Mouse (Mus musculus): ENCODE data around the gene Farsb. TPM values are rescaled to one million over a fixed set of nuclear protein-coding genes. Genes with fewer than 3 reads are reported as not detected.

The Farsb gene
- polyA plus RNA-seq, 1 experiment from 2014 or later, result 149 TPM

DNA sequence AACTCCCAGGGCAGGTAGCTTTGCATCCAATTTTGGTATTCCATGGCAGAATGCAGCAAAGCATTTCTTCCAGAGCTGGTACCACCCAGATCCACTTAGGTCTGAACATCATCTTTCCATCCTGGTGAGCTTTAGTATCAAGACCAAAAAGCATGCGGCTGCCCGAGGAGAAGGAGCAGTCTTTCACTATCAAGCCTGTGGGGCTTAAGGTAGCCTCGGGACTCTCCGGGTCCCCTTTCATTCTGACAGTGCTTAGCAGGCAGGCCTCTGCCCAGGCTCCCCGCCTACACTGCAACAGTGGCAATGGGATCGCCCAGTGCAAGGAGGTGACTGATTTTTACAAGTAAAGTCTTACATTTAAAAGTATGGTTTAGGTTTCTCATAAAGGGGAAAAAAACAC, 36.2 kb downstream of the Farsb start:
- H3K36me3 ChIP-seq (ENCODE audit: control insufficient read depth, insufficient read depth, low read length), result no peaks in the 10 kb centered on the region
- H3K4me3 ChIP-seq (ENCODE audit: low read depth, low read length), result no peak overlapping the region
- no peaks in the 10 kb centered on the region for H3K4me1 ChIP-seq (ENCODE audit: control insufficient read depth, insufficient read depth, low read length)
- no peaks in the 10 kb centered on the region for H3K9me3 ChIP-seq (ENCODE audit: control insufficient read depth, low read length)
- H3K9ac ChIP-seq (ENCODE audit: low read length), result no peak overlapping the region
- H3K27ac ChIP-seq (ENCODE audit: low read depth, low read length), result no peak overlapping the region
- DNase-seq (ENCODE audit: low spot score) (no peak), ATAC-seq (ENCODE audit: insufficient read depth, low FRiP score, low TSS enrichment) (no peak)
- WGBS, result 92% methylated on average over 6 of the region's 6 CpGs
- H3K27me3 ChIP-seq (ENCODE audit: control insufficient read depth, insufficient read depth, low read length), result no peaks in the 10 kb centered on the region
- H3K4me2 ChIP-seq (ENCODE audit: low read depth), result no peak overlapping the region

GRCm38 (mm10) chr1:78451070-78451854, 37.4 kb downstream of the Farsb start:
- no peak for DNase-seq (ENCODE audit: low spot score)

DNA sequence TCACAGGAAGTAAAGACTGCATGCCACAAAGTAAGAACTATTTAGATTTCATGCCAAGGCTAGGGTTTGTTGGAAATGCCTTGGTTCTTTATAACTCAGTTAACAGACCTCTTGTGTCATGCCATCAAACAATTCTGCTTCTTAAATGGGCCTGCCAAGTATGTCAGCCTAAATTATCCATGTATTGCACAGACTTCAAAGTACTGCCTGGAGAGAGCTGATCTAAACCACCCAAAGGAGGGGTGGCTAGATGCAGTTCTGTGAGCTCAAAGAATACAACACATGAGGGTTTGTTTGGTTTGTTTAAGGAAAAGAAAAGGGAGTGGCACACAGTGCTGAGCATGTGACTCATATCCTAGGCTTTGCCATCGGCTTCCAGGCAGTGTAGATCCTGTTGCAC, 40.6 kb downstream of the Farsb start:
- no peaks in the 10 kb centered on the region for H3K9me3 ChIP-seq (ENCODE audit: control insufficient read depth, low read length)
- H3K27me3 ChIP-seq (ENCODE audit: control insufficient read depth, insufficient read depth, low read length), result no peaks in the 10 kb centered on the region
- H3K4me3 ChIP-seq (ENCODE audit: low read depth, low read length), result no peak overlapping the region
- H3K36me3 ChIP-seq (ENCODE audit: control insufficient read depth, insufficient read depth, low read length), result peaks cover 2% of the 10 kb centered on the region; the same call in 1 of the 2 replicates
- ATAC-seq (ENCODE audit: insufficient read depth, low FRiP score, low TSS enrichment), result no peak
- DNase-seq (ENCODE audit: low spot score), result no peak
- no peaks in the 10 kb centered on the region for H3K4me1 ChIP-seq (ENCODE audit: control insufficient read depth, insufficient read depth, low read length)
- H3K27ac ChIP-seq (ENCODE audit: low read depth, low read length), result no peak overlapping the region
- WGBS, result 74% methylated on average over 1 of the region's 1 CpGs
- H3K9ac ChIP-seq (ENCODE audit: low read length), result no peak overlapping the region
- H3K4me2 ChIP-seq (ENCODE audit: low read depth), result no peak overlapping the region

More at GRCm38 (mm10) chr1:78451070-78451854, 37.4 kb downstream of the Farsb start:
- Histone ChIP-seq H3K4me2 (ENCODE audit: low read depth) (no peak overlapping the region), H3K36me3 (ENCODE audit: control insufficient read depth, insufficient read depth, low read length) (no peaks in the 10 kb centered on the region), H3K27me3 (ENCODE audit: control insufficient read depth, insufficient read depth, low read length) (no peaks in the 10 kb centered on the region), H3K4me1 (ENCODE audit: control insufficient read depth, insufficient read depth, low read length) (no peaks in the 10 kb centered on the region), H3K4me3 (ENCODE audit: low read depth, low read length) (no peak overlapping the region), H3K9me3 (ENCODE audit: control insufficient read depth, low read length) (no peaks in the 10 kb centered on the region), H3K27ac (ENCODE audit: low read depth, low read length) (no peak overlapping the region), H3K9ac (ENCODE audit: low read length) (no peak overlapping the region)
- no peak for ATAC-seq (ENCODE audit: insufficient read depth, low FRiP score, low TSS enrichment)
- 73% methylated on average over 12 of the region's 12 CpGs for WGBS

DNA sequence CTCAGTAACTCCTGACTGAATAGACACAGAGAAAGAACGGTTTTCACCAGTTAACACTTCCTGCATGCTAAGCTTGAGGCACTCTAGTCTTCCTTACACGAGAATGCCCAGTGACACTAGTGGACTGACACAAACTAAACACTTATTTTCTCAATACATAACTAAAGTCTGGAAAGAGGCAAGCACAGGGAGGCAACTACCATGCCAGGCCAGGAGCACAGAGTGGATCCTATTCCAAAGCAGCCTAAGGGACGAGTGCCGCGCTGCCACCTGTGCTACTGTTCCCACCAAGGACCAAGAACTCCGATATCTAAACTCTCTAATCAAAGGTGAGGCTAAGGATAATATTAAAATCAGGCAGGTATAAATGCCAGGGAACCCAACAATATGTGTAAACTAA, 42.0 kb downstream of the Farsb start:
- no peak overlapping the region for H3K9ac ChIP-seq (ENCODE audit: low read length)
- H3K4me3 ChIP-seq (ENCODE audit: low read depth, low read length), result no peak overlapping the region
- H3K36me3 ChIP-seq (ENCODE audit: control insufficient read depth, insufficient read depth, low read length), result peaks cover 2% of the 10 kb centered on the region; the same call in 1 of the 2 replicates
- ATAC-seq (ENCODE audit: insufficient read depth, low FRiP score, low TSS enrichment), result no peak
- H3K4me1 ChIP-seq (ENCODE audit: control insufficient read depth, insufficient read depth, low read length), result no peaks in the 10 kb centered on the region
- WGBS, result 93% methylated on average over 6 of the region's 6 CpGs
- no peak overlapping the region for H3K27ac ChIP-seq (ENCODE audit: low read depth, low read length)
- no peak for DNase-seq (ENCODE audit: low spot score)
- no peaks in the 10 kb centered on the region for H3K9me3 ChIP-seq (ENCODE audit: control insufficient read depth, low read length)
- no peak overlapping the region for H3K4me2 ChIP-seq (ENCODE audit: low read depth)
- H3K27me3 ChIP-seq (ENCODE audit: control insufficient read depth, insufficient read depth, low read length), result no peaks in the 10 kb centered on the region

DNA sequence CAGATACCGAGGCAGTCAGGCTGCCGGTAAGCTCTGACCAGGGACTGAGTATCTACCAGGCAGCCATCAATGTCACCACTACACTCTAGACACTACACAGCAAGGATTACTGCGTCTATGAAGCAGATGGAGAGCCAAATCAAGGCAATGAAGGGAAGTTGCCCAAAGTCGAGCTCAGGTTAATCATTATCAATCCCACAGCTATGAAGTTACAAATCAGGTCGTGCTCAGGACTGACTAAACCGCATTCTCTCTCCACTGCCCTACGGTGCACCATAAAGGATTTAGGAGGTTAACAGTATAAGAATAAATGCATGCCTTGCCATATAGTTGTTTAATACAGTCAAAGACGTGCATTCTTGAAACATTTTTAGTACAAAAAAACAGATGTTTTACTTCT, 42.5 kb downstream of the Farsb start:
- H3K4me1 ChIP-seq (ENCODE audit: control insufficient read depth, insufficient read depth, low read length), result no peaks in the 10 kb centered on the region
- H3K27ac ChIP-seq (ENCODE audit: low read depth, low read length), result no peak overlapping the region
- H3K4me2 ChIP-seq (ENCODE audit: low read depth), result no peak overlapping the region
- H3K9ac ChIP-seq (ENCODE audit: low read length), result no peak overlapping the region
- ATAC-seq (ENCODE audit: insufficient read depth, low FRiP score, low TSS enrichment) (no peak), DNase-seq (ENCODE audit: low spot score) (no peak)
- no peak overlapping the region for H3K4me3 ChIP-seq (ENCODE audit: low read depth, low read length)
- WGBS, result 89% methylated on average over 8 of the region's 8 CpGs
- H3K27me3 ChIP-seq (ENCODE audit: control insufficient read depth, insufficient read depth, low read length), result no peaks in the 10 kb centered on the region
- peaks cover 2% of the 10 kb centered on the region; the same call in 1 of the 2 replicates for H3K36me3 ChIP-seq (ENCODE audit: control insufficient read depth, insufficient read depth, low read length)
- no peaks in the 10 kb centered on the region for H3K9me3 ChIP-seq (ENCODE audit: control insufficient read depth, low read length)

- Histone ChIP-seq H3K36me3 (ENCODE audit: control insufficient read depth, insufficient read depth, low read length) (peaks cover 6% of the 10 kb centered on the region), H3K4me2 (ENCODE audit: low read depth) (no peak overlapping the region), H3K9ac (ENCODE audit: low read length) (no peak overlapping the region), H3K4me3 (ENCODE audit: low read depth, low read length) (no peak overlapping the region), H3K27me3 (ENCODE audit: control insufficient read depth, insufficient read depth, low read length) (no peaks in the 10 kb centered on the region), H3K4me1 (ENCODE audit: control insufficient read depth, insufficient read depth, low read length) (no peaks in the 10 kb centered on the region), H3K27ac (ENCODE audit: low read depth, low read length) (no peak overlapping the region), H3K9me3 (ENCODE audit: control insufficient read depth, low read length) (no peaks in the 10 kb centered on the region)
- DNase-seq (ENCODE audit: low spot score), result no peak
- ATAC-seq (ENCODE audit: insufficient read depth, low FRiP score, low TSS enrichment), result no peak
- WGBS, result 91% methylated on average over 7 of the region's 7 CpGs
Measured at GRCm38 (mm10) chr1:78443056-78443455, 45.6 kb downstream of the Farsb start.

DNA sequence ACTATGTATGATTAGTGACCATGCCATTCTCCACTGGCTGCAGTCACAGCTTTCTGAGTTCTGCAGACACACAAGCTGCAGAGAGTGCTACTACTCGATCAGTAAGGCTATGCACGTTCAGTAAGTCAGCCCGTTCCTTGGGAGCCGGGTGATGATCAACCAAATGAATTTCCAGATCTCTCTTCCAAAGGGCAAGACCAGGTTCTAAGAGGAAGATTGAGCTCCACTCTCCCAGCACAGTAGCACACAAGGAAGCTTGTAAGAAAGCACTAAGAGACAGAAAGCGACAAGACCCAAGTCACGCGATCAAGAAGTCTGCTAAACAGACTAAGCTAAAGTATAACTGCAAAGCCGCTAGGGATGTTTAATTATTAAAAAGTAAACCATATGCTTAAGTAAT, 48.0 kb downstream of the Farsb start:
- no peak for DNase-seq (ENCODE audit: low spot score)
- Histone ChIP-seq H3K9ac (ENCODE audit: low read length) (no peak overlapping the region), H3K27me3 (ENCODE audit: control insufficient read depth, insufficient read depth, low read length) (no peaks in the 10 kb centered on the region), H3K36me3 (ENCODE audit: control insufficient read depth, insufficient read depth, low read length) (peaks cover 6% of the 10 kb centered on the region), H3K9me3 (ENCODE audit: control insufficient read depth, low read length) (no peaks in the 10 kb centered on the region), H3K4me3 (ENCODE audit: low read depth, low read length) (no peak overlapping the region), H3K4me2 (ENCODE audit: low read depth) (no peak overlapping the region), H3K27ac (ENCODE audit: low read depth, low read length) (no peak overlapping the region), H3K4me1 (ENCODE audit: control insufficient read depth, insufficient read depth, low read length) (no peaks in the 10 kb centered on the region)
- WGBS, result 88% methylated on average over 8 of the region's 8 CpGs
- no peak for ATAC-seq (ENCODE audit: insufficient read depth, low FRiP score, low TSS enrichment)

DNA sequence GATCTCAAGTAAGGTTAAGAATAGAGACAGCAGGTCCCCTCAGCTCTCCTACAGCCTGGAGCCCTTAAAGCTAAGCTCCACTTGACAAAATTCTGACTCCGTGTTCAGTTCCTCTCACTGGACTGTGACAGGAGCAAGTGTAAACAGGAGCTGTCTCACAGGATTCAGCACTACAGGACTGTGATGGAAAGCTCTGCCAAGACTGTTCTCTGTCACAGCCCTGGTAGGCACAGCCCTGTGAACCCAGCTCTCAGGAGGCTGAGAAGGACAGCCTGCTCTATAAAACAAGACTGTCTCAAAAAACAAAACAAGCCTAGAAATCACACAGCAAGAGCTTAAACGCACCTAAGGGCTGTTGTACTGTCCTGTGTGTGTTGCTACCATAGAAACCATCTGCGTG, 51.5 kb downstream of the Farsb start:
- WGBS, result 83% methylated on average over 3 of the region's 3 CpGs
- DNase-seq (ENCODE audit: low spot score) (no peak), ATAC-seq (ENCODE audit: insufficient read depth, low FRiP score, low TSS enrichment) (no peak)
- no peak overlapping the region for H3K4me3 ChIP-seq (ENCODE audit: low read depth, low read length)
- H3K9me3 ChIP-seq (ENCODE audit: control insufficient read depth, low read length), result no peaks in the 10 kb centered on the region
- no peaks in the 10 kb centered on the region for H3K4me1 ChIP-seq (ENCODE audit: control insufficient read depth, insufficient read depth, low read length)
- H3K27ac ChIP-seq (ENCODE audit: low read depth, low read length), result no peak overlapping the region
- H3K4me2 ChIP-seq (ENCODE audit: low read depth), result no peak overlapping the region
- peaks cover 4% of the 10 kb centered on the region; the same call in 1 of the 2 replicates for H3K36me3 ChIP-seq (ENCODE audit: control insufficient read depth, insufficient read depth, low read length)
- H3K27me3 ChIP-seq (ENCODE audit: control insufficient read depth, insufficient read depth, low read length), result no peaks in the 10 kb centered on the region
- H3K9ac ChIP-seq (ENCODE audit: low read length), result no peak overlapping the region

- no peak overlapping the region for H3K4me3 ChIP-seq (ENCODE audit: low read depth, low read length)
- H3K9me3 ChIP-seq (ENCODE audit: control insufficient read depth, low read length), result no peaks in the 10 kb centered on the region
- no peak overlapping the region for H3K27ac ChIP-seq (ENCODE audit: low read depth, low read length)
- no peak for DNase-seq (ENCODE audit: low spot score)
- H3K27me3 ChIP-seq (ENCODE audit: control insufficient read depth, insufficient read depth, low read length), result no peaks in the 10 kb centered on the region
- no peak for ATAC-seq (ENCODE audit: insufficient read depth, low FRiP score, low TSS enrichment)
- WGBS, result 92% methylated on average over 1 of the region's 1 CpGs
- no peak overlapping the region for H3K4me2 ChIP-seq (ENCODE audit: low read depth)
- no peak overlapping the region for H3K9ac ChIP-seq (ENCODE audit: low read length)
- H3K4me1 ChIP-seq (ENCODE audit: control insufficient read depth, insufficient read depth, low read length), result no peaks in the 10 kb centered on the region
- peaks cover 4% of the 10 kb centered on the region; the same call in 1 of the 2 replicates for H3K36me3 ChIP-seq (ENCODE audit: control insufficient read depth, insufficient read depth, low read length)
Measured at GRCm38 (mm10) chr1:78436445-78436844, 52.3 kb downstream of the Farsb start.

All from neural tube, embryonic 11.5 days (tissue).